Mouse (Mus musculus) skeletal muscle tissue, adult 2 months (tissue): ENCODE results near the gene Olfr492.

Experiments
- DNase-seq: peaks from one replicate; pipeline ENCODE4 v3.0.0-alpha.2; 2012; ENCODE audit warnings: low read depth, low spot score

Gene Olfr492

GRCm38 (mm10) chr7:108323574-108323973, at the start of gene Olfr492:
Olfr492 (minus strand) TSS chr7:108323674.
- no peak for DNase-seq

GRCm38 (mm10) chr7:108365035-108365434, 41.6 kb upstream of the Olfr492 start, which contains the start of gene Olfr494:
Olfr494 (plus strand) TSS chr7:108365335.
- DNase-seq: no peak

GRCm38 (mm10) chr7:108346879-108347278, 23.4 kb upstream of the Olfr492 start, which contains the start of gene Olfr493:
Olfr493 (minus strand) TSS chr7:108346979.
- DNase-seq: no peak

- no peak for DNase-seq
Measured at GRCm38 (mm10) chr7:108313151-108313550, 10.3 kb downstream of the Olfr492 start, which contains the start of gene Olfr491. Olfr491 (plus strand) TSS chr7:108313451.

GRCm38 (mm10) chr7:108288834-108289233, 34.6 kb downstream of the Olfr492 start, which contains the start of gene Olfr490:
Olfr490 (minus strand) TSS chr7:108288934.
- DNase-seq: no peak
